Mouse (Mus musculus) forebrain, embryonic 15.5 days (tissue): ENCODE results near the gene Tuba1a. TPM values are rescaled to one million over a fixed set of nuclear protein-coding genes. Genes with fewer than 3 reads are reported as not detected.
"Not testable (repeated sequence)": the region's sequence is repeated elsewhere in the genome, so short reads cannot be mapped to it uniquely, and the experiment has no call there.

Experiments
- ATAC-seq: fragments of 200-750 bp; cut with Nextera tagmentation; replicated peaks from 2 replicates; pipeline ENCODE4 v1.8.0; 2017; ENCODE audit warnings: mild to moderate bottlenecking, moderate TSS enrichment, moderate library complexity
- H3K27ac ChIP-seq: fragments of 300-500 bp; sonication (generic); replicated peaks from 2 replicates; pipeline ENCODE4 v1.5.1; 2015; ENCODE audit warnings: mild to moderate bottlenecking, inconsistent platforms
- H3K27me3 ChIP-seq: fragments of 300-500 bp; sonication (generic); 2 replicates; pipeline ENCODE4 v1.6.1; 2015; ENCODE audit warnings: inconsistent platforms
- H3K36me3 ChIP-seq: fragments of 300-500 bp; sonication (generic); 2 replicates; pipeline ENCODE4 v1.6.1; 2015; ENCODE audit warnings: mild to moderate bottlenecking, inconsistent platforms
- H3K4me1 ChIP-seq: fragments of 300-500 bp; sonication (generic); 2 replicates; pipeline ENCODE4 v1.6.1; 2015; ENCODE audit warnings: inconsistent platforms
- H3K4me2 ChIP-seq: fragments of 300-500 bp; sonication (generic); replicated peaks from 2 replicates; pipeline ENCODE4 v1.6.1; 2015; ENCODE audit warnings: mild to moderate bottlenecking, inconsistent platforms
- H3K4me3 ChIP-seq: fragments of 300-500 bp; sonication (generic); 2 replicates; pipeline ENCODE4 v1.5.1; 2015; ENCODE audit warnings: mild to moderate bottlenecking, inconsistent platforms
- H3K9ac ChIP-seq: fragments of 300-500 bp; sonication (generic); replicated peaks from 2 replicates; pipeline ENCODE4 v1.6.1; 2015; ENCODE audit warnings: mild to moderate bottlenecking, inconsistent platforms
- H3K9me3 ChIP-seq: fragments of 300-500 bp; sonication (generic); 2 replicates; pipeline ENCODE4 v1.6.1; 2016; ENCODE audit warnings: inconsistent platforms
- WGBS: fragments of 180-500 bp; shearing (Covaris S2); methylation state at CpG from one replicate; pipeline ENCODE4 v1.1.7; 2015; ENCODE audit warnings: mixed read lengths; 5-methylcytosine and 5-hydroxymethylcytosine counted together
- polyA plus RNA-seq: library from polyadenylated mRNA; unstranded; fragments of >200 nt; fragmentation: Nextera tagmentation; extraction: Ambion mirVana; gene quantifications from 2 replicates; pipeline ENCODE4 v1.2.1, GENCODE M21; 2015

The Tuba1a gene
- polyA plus RNA-seq, 1 experiment from 2014 or later: 15,115 TPM

DNA sequence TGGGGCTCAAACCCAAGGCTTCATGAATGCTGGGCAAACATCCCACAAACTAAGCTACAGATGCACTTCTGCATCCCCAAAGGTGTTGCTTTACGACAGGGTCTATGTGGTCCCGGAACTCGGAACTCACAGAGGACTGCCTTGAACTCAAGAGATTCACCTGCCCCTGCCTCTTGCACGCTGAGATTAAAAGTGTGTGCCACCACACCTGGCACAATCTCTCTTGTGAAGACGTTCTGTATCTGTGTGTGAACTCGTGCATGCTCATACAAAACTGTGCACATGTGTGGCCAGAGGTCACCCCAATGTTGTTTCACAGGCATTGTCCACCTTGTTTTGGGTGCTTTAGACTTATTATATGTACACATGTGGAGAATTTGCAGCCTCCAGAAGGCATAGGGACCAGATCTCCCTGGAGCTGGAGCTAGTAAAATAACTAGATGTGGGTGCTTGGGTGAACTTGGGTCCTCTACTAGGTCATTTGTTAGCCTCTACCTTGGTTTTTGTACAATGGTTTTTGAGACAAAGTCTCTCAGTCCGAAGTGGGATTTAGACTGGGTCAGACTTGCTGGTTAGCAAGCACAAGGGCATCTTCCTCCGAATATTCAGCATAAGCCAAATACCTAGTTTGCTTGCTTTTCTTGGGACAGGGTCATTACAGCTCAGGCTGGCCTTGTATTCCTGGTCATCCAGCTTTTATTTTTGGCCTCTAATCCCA is 23.3 kb downstream of the Tuba1a start:
- Histone ChIP-seq H3K9ac (no peak overlapping the region), H3K9me3 (no peaks in the 10 kb centered on the region), H3K4me3 (no peak overlapping the region), H3K36me3 (peaks cover 11% of the 10 kb centered on the region), H3K4me2 (no peak overlapping the region), H3K4me1 (peaks cover 27% of the 10 kb centered on the region), H3K27me3 (no peaks in the 10 kb centered on the region), H3K27ac (no peak overlapping the region)
- no peak for ATAC-seq
- 46% methylated on average over 8 of the region's 8 CpGs for WGBS

DNA sequence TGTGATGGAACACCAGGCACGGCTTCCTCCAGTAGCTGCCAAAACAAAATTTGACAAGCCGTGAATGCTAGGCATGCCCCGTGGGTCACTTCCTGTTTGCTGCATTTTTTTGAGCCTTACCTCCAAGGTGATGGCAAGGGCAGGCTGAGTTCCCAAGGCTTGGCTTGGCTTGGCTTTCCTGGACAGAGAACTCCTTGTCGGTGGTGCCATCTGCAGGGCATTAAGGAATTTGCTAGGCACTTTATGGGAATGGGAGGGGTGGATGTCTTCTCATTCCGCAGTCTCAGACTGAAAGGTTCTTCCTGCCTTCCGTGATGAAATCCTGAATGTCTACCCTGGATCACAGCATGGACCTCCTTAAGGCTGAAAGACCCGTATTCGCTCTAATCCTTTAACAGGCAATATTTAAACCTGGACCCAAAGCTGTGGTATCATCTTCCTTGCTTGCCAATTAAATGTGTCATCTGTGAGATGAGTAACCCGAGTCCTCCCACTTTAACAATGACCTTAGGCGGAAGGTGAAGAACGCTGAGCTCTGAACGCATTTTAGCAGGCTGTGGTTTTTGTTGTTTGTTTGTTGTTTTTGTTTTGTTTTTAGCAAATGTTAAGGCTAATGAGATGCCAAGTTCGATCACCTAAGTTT is 24.8 kb downstream of the Tuba1a start:
- ATAC-seq: 0 out of 2 replicates have a peak, but pooled peaks have one; percentile 49
- Histone ChIP-seq H3K4me1 (peaks cover 21% of the 10 kb centered on the region), H3K36me3 (peaks cover 11% of the 10 kb centered on the region), H3K9me3 (no peaks in the 10 kb centered on the region), H3K4me2 (no peak overlapping the region), H3K4me3 (no peak overlapping the region), H3K9ac (no peak overlapping the region), H3K27me3 (no peaks in the 10 kb centered on the region), H3K27ac (no peak overlapping the region)
- 13% methylated on average over 13 of the region's 13 CpGs for WGBS

DNA sequence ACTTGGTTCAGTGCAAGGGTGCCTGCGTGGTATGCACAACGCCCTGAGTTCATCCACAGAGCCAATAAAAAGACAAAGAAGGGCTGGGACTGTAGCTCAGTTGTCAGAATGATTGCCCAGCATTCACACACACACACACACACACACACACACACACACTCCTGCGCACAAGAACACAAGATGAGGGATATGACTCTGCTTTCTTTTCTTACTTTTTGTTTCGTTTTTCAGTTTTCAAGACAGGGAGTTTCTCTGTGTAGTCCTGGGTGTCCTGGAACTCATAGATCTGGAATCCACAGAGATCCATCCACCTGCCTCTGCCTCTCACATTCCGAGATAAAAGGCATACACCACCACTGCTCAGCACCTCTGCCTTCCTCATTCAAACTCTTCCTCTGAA is 25.9 kb downstream of the Tuba1a start:
- no peak overlapping the region for H3K27ac ChIP-seq
- no peak overlapping the region for H3K9ac ChIP-seq
- ATAC-seq: no peak
- no peaks in the 10 kb centered on the region for H3K9me3 ChIP-seq
- H3K4me3 ChIP-seq: no peak overlapping the region
- 80% methylated on average over 5 of the region's 5 CpGs for WGBS
- H3K27me3 ChIP-seq: no peaks in the 10 kb centered on the region
- H3K4me2 ChIP-seq: no peak overlapping the region
- peaks cover 16% of the 10 kb centered on the region for H3K4me1 ChIP-seq
- peaks cover 11% of the 10 kb centered on the region for H3K36me3 ChIP-seq

- Histone ChIP-seq H3K27ac (no peak overlapping the region), H3K4me2 (no peak overlapping the region), H3K27me3 (no peaks in the 10 kb centered on the region), H3K9me3 (no peaks in the 10 kb centered on the region), H3K4me3 (no peak overlapping the region), H3K36me3 (no peaks in the 10 kb centered on the region), H3K4me1 (0 out of 2 replicates have a peak, but pooled peaks cover 11% of the 10 kb centered on the region), H3K9ac (no peak overlapping the region)
- no peak for ATAC-seq
- WGBS: 78% methylated on average over 3 of the region's 3 CpGs
Measured at GRCm38 (mm10) chr15:98924682-98925081, 28.8 kb downstream of the Tuba1a start.

GRCm38 (mm10) chr15:98923031-98923537 is 30.4 kb downstream of the Tuba1a start:
- Histone ChIP-seq H3K27ac (no peak overlapping the region), H3K4me2 (no peak overlapping the region), H3K36me3 (no peaks in the 10 kb centered on the region), H3K4me1 (peaks cover 8% of the 10 kb centered on the region), H3K4me3 (no peak overlapping the region), H3K9me3 (no peaks in the 10 kb centered on the region), H3K9ac (no peak overlapping the region), H3K27me3 (no peaks in the 10 kb centered on the region)
- ATAC-seq: no peak
- whole genome bisulfite sequencing: 82% methylated on average over 2 of the region's 2 CpGs

DNA sequence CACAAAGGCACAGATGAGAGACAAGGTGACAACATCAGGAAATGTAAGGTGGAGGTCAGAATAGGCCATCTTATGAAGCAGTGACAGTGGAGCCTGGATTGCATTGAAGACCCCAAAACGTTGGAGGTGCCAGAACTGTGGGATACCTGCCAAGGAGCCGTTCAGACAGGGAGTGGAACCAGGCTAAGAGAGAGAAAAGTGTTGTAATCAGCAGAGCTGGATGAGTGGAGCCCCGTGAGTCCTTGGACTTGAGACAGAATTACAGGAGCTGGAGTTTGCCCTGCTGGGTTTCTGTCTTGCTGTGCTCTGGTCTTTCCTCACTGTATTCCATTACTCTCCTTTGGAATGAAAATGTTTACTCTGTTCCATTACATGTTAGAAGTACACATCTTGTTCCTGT is 30.9 kb downstream of the Tuba1a start:
- no peak overlapping the region for H3K4me3 ChIP-seq
- no peaks in the 10 kb centered on the region for H3K36me3 ChIP-seq
- H3K4me2 ChIP-seq: no peak overlapping the region
- whole genome bisulfite sequencing: 49% methylated on average over 3 of the region's 3 CpGs
- H3K9me3 ChIP-seq: no peaks in the 10 kb centered on the region
- no peak overlapping the region for H3K27ac ChIP-seq
- H3K27me3 ChIP-seq: no peaks in the 10 kb centered on the region
- H3K9ac ChIP-seq: no peak overlapping the region
- no peak for ATAC-seq
- H3K4me1 ChIP-seq: peaks cover 8% of the 10 kb centered on the region

DNA sequence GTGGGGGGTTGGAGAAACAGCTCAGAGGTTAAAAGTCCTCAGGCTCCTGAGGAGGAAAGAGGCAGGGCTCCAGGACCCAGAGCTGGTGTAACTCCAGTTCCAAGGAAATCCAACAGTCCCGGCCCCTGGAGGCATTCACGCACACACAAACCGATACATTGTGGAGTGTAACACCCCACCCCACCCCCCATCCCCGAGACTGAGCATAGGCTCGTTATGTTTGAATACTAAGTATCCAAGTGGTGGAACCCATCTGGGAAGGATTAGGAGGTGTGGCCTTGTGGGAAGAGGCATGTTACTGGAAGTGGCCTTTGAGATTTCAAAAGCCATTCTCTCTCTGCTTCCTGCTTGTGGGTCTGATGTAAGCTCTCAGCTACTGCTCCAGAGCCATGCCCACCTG is 32.0 kb downstream of the Tuba1a start:
- Histone ChIP-seq H3K36me3 (no peaks in the 10 kb centered on the region), H3K27me3 (no peaks in the 10 kb centered on the region), H3K9me3 (no peaks in the 10 kb centered on the region), H3K4me3 (no peak overlapping the region), H3K4me1 (peaks cover 15% of the 10 kb centered on the region), H3K4me2 (no peak overlapping the region), H3K27ac (no peak overlapping the region), H3K9ac (no peak overlapping the region)
- 59% methylated on average over 5 of the region's 5 CpGs for whole genome bisulfite sequencing
- no peak for ATAC-seq

DNA sequence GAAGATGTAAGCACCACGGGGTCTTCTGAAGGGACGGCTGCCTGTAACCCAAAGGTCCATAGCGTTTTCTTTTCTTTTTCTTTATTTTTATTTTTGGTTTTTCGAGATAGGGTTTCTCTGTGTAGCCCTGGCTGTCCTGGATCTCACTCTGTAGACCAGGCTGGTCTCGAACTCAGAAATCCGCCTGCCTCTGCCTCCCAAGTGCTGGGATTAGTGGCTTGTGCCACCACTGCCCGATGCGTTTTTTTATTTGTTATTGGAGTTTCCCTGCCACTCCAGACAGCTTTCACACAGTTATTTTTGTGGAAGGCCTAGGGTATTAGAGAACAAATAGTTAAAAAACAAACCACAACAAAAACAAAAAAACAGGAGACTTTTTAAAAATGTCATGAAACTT is 35.0 kb downstream of the Tuba1a start:
- H3K27ac ChIP-seq: peak overlapping the region; percentile 97
- peak overlapping the region; percentile 52 for H3K4me2 ChIP-seq
- H3K36me3 ChIP-seq, ATAC-seq, H3K27me3 ChIP-seq, H3K9me3 ChIP-seq: not testable (repeated sequence)
- H3K9ac ChIP-seq: peak overlapping the region; percentile 50
- peak overlapping the region; percentile 77 for H3K4me3 ChIP-seq
- WGBS: 22% methylated on average over 8 of the region's 8 CpGs
- H3K4me1 ChIP-seq: peaks cover 34% of the 10 kb centered on the region

DNA sequence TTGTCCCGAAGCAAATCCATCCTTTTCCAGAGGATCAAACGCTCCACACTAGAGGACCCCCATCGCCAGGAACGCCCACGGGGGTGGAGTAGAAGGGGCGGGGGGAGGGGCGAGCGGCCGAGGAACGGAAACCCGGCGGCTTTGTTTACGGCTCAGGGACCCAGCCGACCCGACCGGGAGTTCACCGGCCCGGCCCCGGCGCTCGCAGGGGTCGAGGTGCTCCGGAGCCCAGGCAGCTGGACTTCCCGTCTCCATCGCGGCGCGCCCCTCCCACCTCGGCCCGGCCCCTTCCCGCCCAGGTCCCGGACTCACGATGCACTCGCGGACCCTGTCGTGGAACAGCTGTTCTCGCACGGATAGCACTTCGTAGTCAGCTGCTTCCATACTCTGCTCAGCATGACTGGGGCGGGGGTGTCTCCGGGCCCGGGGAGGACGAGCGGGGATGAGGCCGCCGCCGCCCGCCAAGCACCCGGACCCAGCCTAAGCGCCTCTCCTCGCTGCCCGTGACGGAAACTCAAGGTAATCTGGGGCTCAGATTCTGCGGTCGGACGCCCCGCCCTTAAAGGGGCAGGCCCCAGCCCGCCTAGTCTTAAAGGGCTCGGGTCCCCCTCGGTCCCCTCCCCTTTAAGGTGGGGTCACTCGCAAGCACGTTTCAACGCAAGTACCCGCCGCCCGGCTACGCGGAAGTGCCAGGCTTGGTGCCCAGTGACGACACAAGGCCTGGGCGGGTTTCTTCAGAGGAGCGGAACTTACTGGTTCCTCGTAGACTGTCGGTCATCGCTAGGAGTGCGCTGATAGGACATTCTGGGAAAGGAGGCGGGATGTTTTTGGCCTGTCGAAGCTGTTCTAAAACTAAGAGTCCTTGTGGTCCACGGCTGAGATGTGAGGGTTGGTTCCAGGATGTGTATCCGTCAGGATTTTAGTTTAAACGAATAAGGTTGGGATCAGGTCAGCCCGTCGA is 35.7 kb downstream of the Tuba1a start, which contains the start of gene Lmbr1l:
Gene Lmbr1l (minus strand): TSS at position 694 of the 961 bp plus-strand sequence.
- H3K9me3 ChIP-seq: no peaks in the 10 kb centered on the region
- H3K4me1 ChIP-seq: peaks cover 34% of the 10 kb centered on the region
- H3K36me3 ChIP-seq: peaks cover 5% of the 10 kb centered on the region
- H3K4me3 ChIP-seq: peak within 1 kb of the TSS; percentile 77
- H3K4me2 ChIP-seq: peak within 1 kb of the TSS; percentile 76
- peak within 1 kb of the TSS; percentile 97 for H3K27ac ChIP-seq
- peak; percentile 99 for ATAC-seq
- WGBS: under 1% methylated on average over 82 of the region's 82 CpGs
- H3K27me3 ChIP-seq: no peaks in the 10 kb centered on the region
- H3K9ac ChIP-seq: peak within 1 kb of the TSS; percentile 83

- WGBS: under 1% methylated on average over 14 of the region's 14 CpGs
- ATAC-seq: no peak
- peaks cover 34% of the 10 kb centered on the region for H3K4me1 ChIP-seq
- H3K9ac ChIP-seq: peak overlapping the region; percentile 83
- H3K9me3 ChIP-seq: no peaks in the 10 kb centered on the region
- H3K27me3 ChIP-seq: no peaks in the 10 kb centered on the region
- H3K36me3 ChIP-seq: peaks cover 13% of the 10 kb centered on the region
- peak overlapping the region; percentile 77 for H3K4me3 ChIP-seq
- peak overlapping the region; percentile 76 for H3K4me2 ChIP-seq
- H3K27ac ChIP-seq: peak overlapping the region; percentile 97
Measured at GRCm38 (mm10) chr15:98917091-98917490, 36.4 kb downstream of the Tuba1a start.

GRCm38 (mm10) chr15:98916016-98916415 is 37.5 kb downstream of the Tuba1a start:
- ATAC-seq: no peak
- no peaks in the 10 kb centered on the region for H3K27me3 ChIP-seq
- H3K36me3 ChIP-seq: peaks cover 23% of the 10 kb centered on the region
- peak overlapping the region; percentile 83; the same call in 1 of the 2 replicates for H3K9ac ChIP-seq
- H3K9me3 ChIP-seq: no peaks in the 10 kb centered on the region
- peaks cover 34% of the 10 kb centered on the region for H3K4me1 ChIP-seq
- no peak overlapping the region for H3K27ac ChIP-seq
- WGBS: 95% methylated on average over 4 of the region's 4 CpGs
- H3K4me2 ChIP-seq: peak overlapping the region; percentile 76
- peak overlapping the region; percentile 77 for H3K4me3 ChIP-seq
